Mouse (Mus musculus): ENCODE measurements at regions not wholly inside any gene's neighbourhood (a gene's known extent, or its start where the extent isn't known, plus 50 kb on each side); places are given as distances from the start of the nearest gene placed in this dataset.

- no peak for DNase-seq (ENCODE audit: low spot score in 2 of 2)
These were observed 449.4 kb upstream of the Rag2 start for GRCm38 (mm10) chr2:101175124-101175523.

GRCm38 (mm10) chr2:101206637-101207036 is 417.9 kb upstream of the Rag2 start:
- DNase-seq (ENCODE audit: low spot score in 2 of 2): no peak

GRCm38 (mm10) chr2:101209136-101209535 is 415.4 kb upstream of the Rag2 start:
- DNase-seq (ENCODE audit: low spot score in 2 of 2): no peak

GRCm38 (mm10) chr2:101220759-101221158 is 403.8 kb upstream of the Rag2 start:
- DNase-seq (ENCODE audit: low spot score in 2 of 2): no peak

GRCm38 (mm10) chr2:101242983-101243382 is 381.5 kb upstream of the Rag2 start:
- DNase-seq (ENCODE audit: low spot score in 2 of 2): no peak

GRCm38 (mm10) chr2:101247133-101247532 is 377.4 kb upstream of the Rag2 start:
- no peak for DNase-seq (ENCODE audit: low spot score in 2 of 2)

- no peak for DNase-seq (ENCODE audit: low spot score in 2 of 2)
These were observed 372.3 kb upstream of the Rag2 start for GRCm38 (mm10) chr2:101252228-101252627.

GRCm38 (mm10) chr2:101256464-101256863 is 368.1 kb upstream of the Rag2 start:
- no peak for DNase-seq (ENCODE audit: low spot score in 2 of 2)

GRCm38 (mm10) chr2:101263934-101264333 is 360.6 kb upstream of the Rag2 start:
- no peak for DNase-seq (ENCODE audit: low spot score in 2 of 2)

GRCm38 (mm10) chr2:101266685-101267374 is 357.7 kb upstream of the Rag2 start:
- DNase-seq (ENCODE audit: low spot score in 2 of 2): no peak

GRCm38 (mm10) chr2:101274045-101274664 is 350.4 kb upstream of the Rag2 start:
- DNase-seq (ENCODE audit: low spot score in 2 of 2): no peak

GRCm38 (mm10) chr2:101284886-101285285 is 339.6 kb upstream of the Rag2 start:
- DNase-seq (ENCODE audit: low spot score in 2 of 2): no peak

- DNase-seq (ENCODE audit: low spot score in 2 of 2): no peak
These were observed 336.4 kb upstream of the Rag2 start for GRCm38 (mm10) chr2:101288119-101288518.

- DNase-seq (ENCODE audit: low spot score in 2 of 2): no peak
These were observed 335.4 kb upstream of the Rag2 start for GRCm38 (mm10) chr2:101289168-101289567.

- DNase-seq (ENCODE audit: low spot score in 2 of 2): no peak
These were observed 333.8 kb upstream of the Rag2 start for GRCm38 (mm10) chr2:101290738-101291137.

GRCm38 (mm10) chr2:101295678-101296368 is 328.7 kb upstream of the Rag2 start:
- DNase-seq (ENCODE audit: low spot score in 2 of 2): no peak

GRCm38 (mm10) chr2:101296369-101296682 is 328.2 kb upstream of the Rag2 start:
- DNase-seq (ENCODE audit: low spot score in 2 of 2): no peak

- DNase-seq (ENCODE audit: low spot score in 2 of 2): peak in 1 of 2 experiments; percentile 13
These were observed 327.7 kb upstream of the Rag2 start for GRCm38 (mm10) chr2:101296778-101297177.

- no peak for DNase-seq (ENCODE audit: low spot score in 2 of 2)
These were observed 325.4 kb upstream of the Rag2 start for GRCm38 (mm10) chr2:101299126-101299525.

GRCm38 (mm10) chr2:101300106-101300505 is 324.4 kb upstream of the Rag2 start:
- DNase-seq (ENCODE audit: low spot score in 2 of 2): no peak

GRCm38 (mm10) chr2:101321286-101321914 is 303.1 kb upstream of the Rag2 start:
- DNase-seq (ENCODE audit: low spot score in 2 of 2): no peak

- no peak for DNase-seq (ENCODE audit: low spot score in 2 of 2)
These were observed 267.8 kb upstream of the Rag2 start for GRCm38 (mm10) chr2:101356709-101357108.

GRCm38 (mm10) chr2:101364256-101364655 is 260.3 kb upstream of the Rag2 start:
- DNase-seq (ENCODE audit: low spot score in 2 of 2): no peak

All from left cerebral cortex, adult 9 months (tissue).